Mouse (Mus musculus): ENCODE results near the gene Nab2.

Nab2 gene

GRCm38 (mm10) chr10:127618173-127618572 is 50.2 kb downstream of the Nab2 start:
- no peak for ATAC-seq (ENCODE audit: insufficient number of reproducible peaks, low FRiP score, low TSS enrichment)

GRCm38 (mm10) chr10:127617294-127617693 is 51.1 kb downstream of the Nab2 start:
- ATAC-seq (ENCODE audit: insufficient number of reproducible peaks, low FRiP score, low TSS enrichment), result no peak

- no peak for ATAC-seq (ENCODE audit: insufficient number of reproducible peaks, low FRiP score, low TSS enrichment)
Measured at GRCm38 (mm10) chr10:127616261-127616679, 52.1 kb downstream of the Nab2 start.

- ATAC-seq (ENCODE audit: insufficient number of reproducible peaks, low FRiP score, low TSS enrichment), result no peak
Measured at GRCm38 (mm10) chr10:127615591-127615990, 52.8 kb downstream of the Nab2 start.

- no peak for ATAC-seq (ENCODE audit: insufficient number of reproducible peaks, low FRiP score, low TSS enrichment)
Measured at GRCm38 (mm10) chr10:127615034-127615374, 53.4 kb downstream of the Nab2 start.

- ATAC-seq (ENCODE audit: insufficient number of reproducible peaks, low FRiP score, low TSS enrichment), result no peak
Measured at GRCm38 (mm10) chr10:127614236-127615033, 53.9 kb downstream of the Nab2 start.

- no peak for ATAC-seq (ENCODE audit: insufficient number of reproducible peaks, low FRiP score, low TSS enrichment)
Measured at GRCm38 (mm10) chr10:127612079-127612775, 56.1 kb downstream of the Nab2 start.
